ENCODE assay signal across 16 mouse cellular contexts in the genomic region with DNA sequence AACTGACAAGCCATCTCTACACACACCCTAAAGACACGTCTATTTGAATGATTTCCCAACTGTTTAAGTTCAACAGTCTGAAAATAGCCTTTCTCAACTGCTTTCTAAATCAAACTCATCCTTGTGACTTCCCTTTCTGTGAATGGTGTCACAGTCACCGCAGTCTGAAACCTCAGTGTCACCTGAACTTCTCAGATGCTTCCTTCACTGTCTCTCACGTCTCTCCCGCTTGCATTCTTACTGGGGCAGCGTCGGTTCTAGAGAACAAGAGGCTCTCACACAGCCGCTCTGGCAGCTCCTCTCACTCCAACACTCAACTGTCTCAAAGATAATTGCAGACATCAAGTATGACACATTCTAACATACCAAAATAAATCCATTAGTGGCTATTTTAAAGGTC. TPM values are rescaled to one million over a fixed set of nuclear protein-coding genes. Genes with fewer than 3 reads are reported as not detected.
DNase-seq lines count a peak whose midpoint lies in the region; ATAC-seq and TF ChIP-seq lines count a peak whose summit lies in the region.
"Had no signal": no experiment of that assay in that cellular context is flagged by ENCODE, and none has a peak within 500 bp of the region (broad histone marks: within the 10 kb centered on the region; RNA-seq: fewer than 3 reads in every experiment).

No protein-coding gene starts in this region.

- no peak for TF ChIP-seq EP300 in heart, postnatal 0 days (IDR thresholded peaks at IDR 0.05; ENCODE audit: low read depth)

- H3K4me2 ChIP-seq in heart, postnatal 0 days (ENCODE audit: low read depth, low read length), result no peak overlapping the region
- no peak overlapping the region for H3K4me2 ChIP-seq in kidney, embryonic 15.5 days
- no peak overlapping the region for H3K4me2 ChIP-seq in forebrain, embryonic 16.5 days (ENCODE audit: low read length)
- H3K4me2 ChIP-seq: embryonic facial prominence, embryonic 15.5 days; forebrain, embryonic 13.5 days had no signal

- peaks cover 31% of the 10 kb centered on the region for H3K36me3 ChIP-seq in heart, postnatal 0 days (replicated peaks; ENCODE audit: control insufficient read depth, insufficient read depth, low read length)
- H3K36me3 ChIP-seq in kidney, embryonic 15.5 days, result peaks cover 66% of the 10 kb centered on the region
- H3K36me3 ChIP-seq in forebrain, embryonic 16.5 days (ENCODE audit: control insufficient read depth, insufficient read depth), result peaks cover 5% of the 10 kb centered on the region

- H3K4me3 ChIP-seq in heart, postnatal 0 days (ENCODE audit: low read depth, low read length), result no peak overlapping the region
- H3K4me3 ChIP-seq in kidney, embryonic 15.5 days (replicated peaks), result no peak overlapping the region
- no peak overlapping the region for H3K4me3 ChIP-seq in forebrain, embryonic 16.5 days (replicated peaks; ENCODE audit: low read length)
- H3K4me3 ChIP-seq: embryonic facial prominence, embryonic 15.5 days; forebrain, embryonic 13.5 days had no signal

- H3K27ac ChIP-seq in heart, postnatal 0 days (ENCODE audit: low read depth), result peak overlapping the region; percentile 88
- H3K27ac ChIP-seq in kidney, embryonic 15.5 days, result no peak overlapping the region
- H3K27ac ChIP-seq in forebrain, embryonic 16.5 days (ENCODE audit: low read length), result no peak overlapping the region
- H3K27ac ChIP-seq: embryonic facial prominence, embryonic 15.5 days; forebrain, embryonic 13.5 days had no signal

- peak; percentile 76 for ATAC-seq in heart, postnatal 0 days (ENCODE audit: insufficient read depth, low read depth)
- ATAC-seq in hematopoietic stem cell, adult 5-6 weeks (replicated peaks in 1 of 2; ENCODE audit: insufficient read depth in 1 of 2, low FRiP score in 2 of 2, low TSS enrichment in 1 of 2, low read depth in 1 of 2, poor library complexity in 2 of 2, severe bottlenecking in 2 of 2), result peak; percentile 46 to 53; a peak in 1 of 4 replicates
- ATAC-seq in kidney, embryonic 15.5 days (replicated peaks; ENCODE audit: low FRiP score), result no peak
- no peak for ATAC-seq in forebrain, embryonic 16.5 days
- ATAC-seq: activated CD4-positive, CD25-positive, alpha-beta regulatory T cell, adult 4 months; CD4-positive, CD25-positive, alpha-beta regulatory T cell, adult 4 months; forebrain, embryonic 13.5 days; intestine, postnatal 0 days had no signal

- TF ChIP-seq CTCF in heart, postnatal 0 days (IDR thresholded peaks at IDR 0.05; ENCODE audit: low read depth), result no peak

- no peaks in the 10 kb centered on the region for H3K27me3 ChIP-seq in heart, postnatal 0 days (ENCODE audit: control insufficient read depth, insufficient read depth, low read length)
- no peaks in the 10 kb centered on the region for H3K27me3 ChIP-seq in kidney, embryonic 15.5 days
- no peaks in the 10 kb centered on the region for H3K27me3 ChIP-seq in forebrain, embryonic 16.5 days (replicated peaks; ENCODE audit: control insufficient read depth, insufficient read depth, low read length)
- H3K27me3 ChIP-seq: embryonic facial prominence, embryonic 15.5 days; forebrain, embryonic 13.5 days had no signal

- no peaks in the 10 kb centered on the region for H3K9me3 ChIP-seq in heart, postnatal 0 days (replicated peaks; ENCODE audit: control insufficient read depth, low read length)
- H3K9me3 ChIP-seq in kidney, embryonic 15.5 days (replicated peaks), result no peaks in the 10 kb centered on the region
- H3K9me3 ChIP-seq in forebrain, embryonic 16.5 days (ENCODE audit: control insufficient read depth, low read length), result no peaks in the 10 kb centered on the region
- H3K9me3 ChIP-seq: embryonic facial prominence, embryonic 15.5 days; forebrain, embryonic 13.5 days had no signal

- no peak overlapping the region; the same call in 1 of the 2 replicates for H3K9ac ChIP-seq in heart, postnatal 0 days (replicated peaks; ENCODE audit: low read depth, low read length)
- H3K9ac ChIP-seq in kidney, embryonic 15.5 days, result no peak overlapping the region
- no peak overlapping the region for H3K9ac ChIP-seq in forebrain, embryonic 16.5 days (replicated peaks; ENCODE audit: low read depth, low read length)
- H3K9ac ChIP-seq: embryonic facial prominence, embryonic 15.5 days; forebrain, embryonic 13.5 days had no signal

- H3K4me1 ChIP-seq in heart, postnatal 0 days (ENCODE audit: control insufficient read depth, insufficient read depth), result peaks cover 15% of the 10 kb centered on the region
- H3K4me1 ChIP-seq in kidney, embryonic 15.5 days, result no peaks in the 10 kb centered on the region
- H3K4me1 ChIP-seq in forebrain, embryonic 16.5 days (replicated peaks; ENCODE audit: control insufficient read depth, insufficient read depth, low read length), result no peaks in the 10 kb centered on the region
- H3K4me1 ChIP-seq: embryonic facial prominence, embryonic 15.5 days; forebrain, embryonic 13.5 days had no signal

- no peak for DNase-seq in heart, postnatal 0 days (ENCODE audit: low spot score)
- no peak for DNase-seq in heart, adult 8-10 months (ENCODE audit: low spot score)
- peak; percentile 8 for DNase-seq in lung, postnatal 36 days
- no peak for DNase-seq in lung, postnatal 14 days
- DNase-seq: cerebellum, adult 18-20 months; kidney, postnatal 14 days; right cerebral cortex, postnatal 25 days; thymus, adult 18-20 months had no signal

- WGBS in heart, postnatal 0 days, result 32% methylated on average over 7 of the region's 7 CpGs
- WGBS in kidney, embryonic 15.5 days, result 90% methylated on average over 7 of the region's 7 CpGs
- 87% methylated on average over 7 of the region's 7 CpGs for WGBS in forebrain, embryonic 16.5 days

RNA-seq across cellular contexts. Expression of a gene that starts 33.9 kb away (rescaled TPM):
- total RNA-seq in heart, postnatal 0 days (2014; rRNA removed; ENCODE audit: low replicate concordance), result 2.6 and 6.4 TPM in 2 replicates
- polyA plus RNA-seq in heart, postnatal 0 days (2015; fragmentation: Nextera tagmentation; extraction: Ambion mirVana), result 3.9 and 4.5 TPM in 2 replicates
- total RNA-seq in heart, adult 8-10 months (2022), result 1 to 10 TPM in 2 of 4 experiments, under 1 TPM in 2; 0.57 to 1.7 (median 1.2) TPM
- 37.0 and 37.3 TPM in 2 replicates for total RNA-seq in hematopoietic stem cell, adult 5-6 weeks (2017)
- polyA plus RNA-seq in kidney, embryonic 15.5 days (2015; fragmentation: Nextera tagmentation; extraction: Ambion mirVana), result 26.8 and 27.1 TPM in 2 replicates
- 13.5 and 14.8 TPM in 2 replicates for polyA plus RNA-seq in forebrain, embryonic 16.5 days (2015; fragmentation: Nextera tagmentation; extraction: Ambion mirVana)

Comparison
In these comparisons a context has a peak if more than half of its experiments do, and no peak if none do; other contexts are left out.
1. ATAC-seq: peak in heart, postnatal 0 days (single experiment) and hematopoietic stem cell, adult 5-6 weeks (2 of 2); none in kidney, embryonic 15.5 days (single experiment) and forebrain, embryonic 16.5 days (single experiment).